Mouse (Mus musculus) central nervous system, embryonic 14 days (tissue): Measurements from ENCODE around the gene Cdk19. TPM values are rescaled to one million over a fixed set of nuclear protein-coding genes. Genes with fewer than 3 reads are reported as not detected.

Experiments used
- polyA plus RNA-seq: library from polyadenylated mRNA; depleted of rRNA; stranded (reverse); fragments of >200 nt; gene quantifications from 2 replicates; pipeline ENCODE4 v1.2.3, GENCODE M21; 2012; rRNA removed

The Cdk19 gene
- 16.8 and 20.3 TPM in 2 replicates for polyA plus RNA-seq

GRCm38 (mm10) chr10:40339351-40339964, at the start of gene Cdk19:
TSS of gene Cdk19 (plus strand) at chr10:40339564.

GRCm38 (mm10) chr10:40302140-40302985, 37.0 kb upstream of the Cdk19 start, which contains the start of gene Amd1:
TSS of gene Amd1 (minus strand) at chr10:40302186.

Other genes starting within 250 kb of the Cdk19 start
- 3.8 and 5.4 TPM in 2 replicates for gene Slc16a10, start 197.3 kb upstream of the Cdk19 start, polyA plus RNA-seq
- gene Rpf2, start 92.5 kb upstream of the Cdk19 start, polyA plus RNA-seq: 27.9 and 31.1 TPM in 2 replicates
- 59.3 and 64.4 TPM in 2 replicates for gene Gtf3c6, start 81.5 kb upstream of the Cdk19 start, polyA plus RNA-seq
- 53.2 and 57.6 TPM in 2 replicates for gene Amd1, start 37.4 kb upstream of the Cdk19 start, polyA plus RNA-seq
- gene Slc22a16, start 230.8 kb downstream of the Cdk19 start, polyA plus RNA-seq: not detected in 2 replicates